Mouse (Mus musculus): ENCODE data around the gene Slc1a2. TPM values are rescaled to one million over a fixed set of nuclear protein-coding genes. Genes with fewer than 3 reads are reported as not detected.

Gene Slc1a2
- polyA plus RNA-seq (2015; fragmentation: Nextera tagmentation; extraction: Ambion mirVana): 0.05 and 0.12 TPM in 2 replicates

DNA sequence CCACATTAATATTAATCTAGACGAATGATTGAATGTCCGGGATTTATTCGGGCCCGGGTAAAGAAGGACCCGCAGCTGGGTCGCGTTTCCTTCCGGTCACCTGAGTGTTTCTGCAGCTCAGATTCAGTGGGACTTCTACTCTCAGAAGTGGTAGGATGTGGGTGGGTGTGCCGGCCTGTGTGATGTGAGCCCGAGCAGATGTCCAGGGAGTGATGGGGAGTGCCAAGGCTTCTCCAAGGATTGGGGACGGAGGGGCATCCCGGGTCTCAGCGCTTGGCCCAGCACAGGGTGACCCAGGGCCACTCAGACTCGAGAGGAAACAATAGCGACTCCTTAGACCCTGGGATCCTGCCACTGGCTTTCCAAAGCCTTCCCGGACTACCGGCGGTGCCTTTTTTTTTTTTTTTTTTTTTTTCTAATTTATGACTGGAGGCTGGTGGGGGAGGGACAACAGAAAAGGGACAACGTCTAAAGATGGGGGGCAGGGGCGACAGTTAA lies at the start of gene Slc1a2:
TSS of gene Slc1a2 (plus strand) at position 497 of the 498 bp plus-strand sequence.

Other genes with a start within 250 kb of the Slc1a2 start
- gene Fjx1, start 206.2 kb upstream of the Slc1a2 start, polyA plus RNA-seq (2015; fragmentation: Nextera tagmentation; extraction: Ambion mirVana): 5.8 and 7.5 TPM in 2 replicates
- 81.0 and 82.5 TPM in 2 replicates for gene Pamr1, start 108.6 kb upstream of the Slc1a2 start, polyA plus RNA-seq (2015; fragmentation: Nextera tagmentation; extraction: Ambion mirVana)
- 15.8 and 32.4 TPM in 2 replicates for gene Cd44, start 243.0 kb downstream of the Slc1a2 start, polyA plus RNA-seq (2015; fragmentation: Nextera tagmentation; extraction: Ambion mirVana)

Data from urinary bladder, postnatal 0 days (tissue).